Mouse (Mus musculus): ENCODE data around the gene Gm20388. TPM values are rescaled to one million over a fixed set of nuclear protein-coding genes. Genes with fewer than 3 reads are reported as not detected.

Gene Gm20388
- polyA plus RNA-seq, 1 experiment from 2014 or later = not detected

GRCm38 (mm10) chr8:120883853-120884252, 973.2 kb downstream of the Gm20388 start:
- TF ChIP-seq EP300 (optimal IDR thresholded peaks at IDR 0.05) = no peak
- no peak for TF ChIP-seq CTCF (IDR thresholded peaks at IDR 0.05; ENCODE audit: low read depth)
- H3K9me3 ChIP-seq (ENCODE audit: control insufficient read depth, low read length) = no peaks in the 10 kb centered on the region
- ATAC-seq (ENCODE audit: low FRiP score, low TSS enrichment) (no peak), DNase-seq (ENCODE audit: low spot score) (no peak)
- WGBS = 17% methylated on average over 15 of the region's 15 CpGs
- peak overlapping the region; percentile 43 for H3K9ac ChIP-seq (ENCODE audit: low read length)
- H3K4me2 ChIP-seq (replicated peaks; ENCODE audit: low read depth) = peak overlapping the region; percentile 53
- H3K36me3 ChIP-seq (ENCODE audit: control insufficient read depth, insufficient read depth, low read length) = no peaks in the 10 kb centered on the region
- no peaks in the 10 kb centered on the region; the same call in 1 of the 2 replicates for H3K27me3 ChIP-seq (ENCODE audit: control insufficient read depth, insufficient read depth, low read length)
- H3K4me1 ChIP-seq (replicated peaks; ENCODE audit: control insufficient read depth, insufficient read depth) = no peaks in the 10 kb centered on the region
- peak overlapping the region; percentile 20 for H3K4me3 ChIP-seq (ENCODE audit: low read depth, low read length)
- H3K27ac ChIP-seq (replicated peaks) = peak overlapping the region; percentile 92

DNA sequence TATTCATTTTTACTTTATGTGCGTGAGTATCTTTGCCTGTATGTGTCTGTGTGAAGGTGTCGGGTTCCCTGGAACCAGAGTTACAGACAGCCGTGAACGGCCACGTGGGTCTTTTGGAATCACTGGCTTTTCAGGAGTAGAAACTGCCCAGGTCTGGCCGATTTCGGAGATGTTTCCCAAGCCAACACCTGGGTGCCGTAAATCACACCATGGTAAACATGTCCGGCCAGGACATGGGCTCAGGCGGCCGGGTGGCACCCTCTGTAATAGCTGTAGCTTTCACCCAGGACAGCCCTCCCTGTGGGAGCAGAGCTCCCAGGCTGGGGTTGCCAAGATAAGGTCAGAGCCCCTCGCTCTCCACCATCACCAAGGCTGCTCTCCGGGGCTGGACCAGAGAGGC, 974.2 kb downstream of the Gm20388 start:
- TF ChIP-seq EP300 (optimal IDR thresholded peaks at IDR 0.05) (no peak), CTCF (IDR thresholded peaks at IDR 0.05; ENCODE audit: low read depth) (no peak)
- Histone ChIP-seq H3K4me3 (ENCODE audit: low read depth, low read length) (peak overlapping the region; percentile 20; the same call in 1 of the 2 replicates), H3K27ac (replicated peaks) (peak overlapping the region; percentile 81), H3K36me3 (ENCODE audit: control insufficient read depth, insufficient read depth, low read length) (no peaks in the 10 kb centered on the region), H3K4me2 (replicated peaks; ENCODE audit: low read depth) (peak overlapping the region; percentile 53), H3K27me3 (ENCODE audit: control insufficient read depth, insufficient read depth, low read length) (no peaks in the 10 kb centered on the region; the same call in 1 of the 2 replicates), H3K4me1 (replicated peaks; ENCODE audit: control insufficient read depth, insufficient read depth) (no peaks in the 10 kb centered on the region), H3K9me3 (ENCODE audit: control insufficient read depth, low read length) (no peaks in the 10 kb centered on the region), H3K9ac (ENCODE audit: low read length) (peak overlapping the region; percentile 61)
- 20% methylated on average over 13 of the region's 13 CpGs for WGBS
- DNase-seq (ENCODE audit: low spot score) (no peak), ATAC-seq (ENCODE audit: low FRiP score, low TSS enrichment) (no peak)

GRCm38 (mm10) chr8:120887254-120887653, 976.6 kb downstream of the Gm20388 start:
- no peaks in the 10 kb centered on the region for H3K9me3 ChIP-seq (ENCODE audit: control insufficient read depth, low read length)
- no peaks in the 10 kb centered on the region; the same call in 1 of the 2 replicates for H3K27me3 ChIP-seq (ENCODE audit: control insufficient read depth, insufficient read depth, low read length)
- no peak overlapping the region for H3K27ac ChIP-seq (replicated peaks)
- no peaks in the 10 kb centered on the region for H3K36me3 ChIP-seq (ENCODE audit: control insufficient read depth, insufficient read depth, low read length)
- no peak overlapping the region for H3K4me2 ChIP-seq (replicated peaks; ENCODE audit: low read depth)
- DNase-seq (ENCODE audit: low spot score) (peak; percentile 63), ATAC-seq (ENCODE audit: low FRiP score, low TSS enrichment) (no peak)
- no peaks in the 10 kb centered on the region for H3K4me1 ChIP-seq (replicated peaks; ENCODE audit: control insufficient read depth, insufficient read depth)
- 12% methylated on average over 10 of the region's 10 CpGs for WGBS
- no peak overlapping the region for H3K4me3 ChIP-seq (ENCODE audit: low read depth, low read length)
- H3K9ac ChIP-seq (ENCODE audit: low read length) = no peak overlapping the region
- TF ChIP-seq CTCF (IDR thresholded peaks at IDR 0.05; ENCODE audit: low read depth) (peak; percentile 74), EP300 (optimal IDR thresholded peaks at IDR 0.05) (no peak)

DNA sequence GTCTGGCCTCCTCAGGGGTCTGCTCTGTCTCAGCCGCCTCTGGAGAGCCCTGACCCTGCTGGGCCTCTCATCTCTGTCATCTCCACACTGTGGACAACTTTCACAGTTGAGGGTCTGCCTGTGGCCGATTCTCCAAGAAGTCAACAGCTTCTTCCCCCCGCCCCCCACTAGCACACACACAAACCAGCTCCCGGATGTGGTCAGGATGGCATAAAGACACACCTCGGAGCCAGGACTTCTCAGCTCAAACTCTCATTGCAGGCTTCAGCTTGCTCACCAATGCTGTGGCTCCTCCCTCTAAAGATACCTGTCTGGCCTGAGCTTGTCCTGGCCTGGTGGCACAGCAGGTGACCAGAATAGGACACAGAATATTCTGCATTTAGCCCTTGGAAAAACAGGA, 977.4 kb downstream of the Gm20388 start:
- H3K9ac ChIP-seq (ENCODE audit: low read length) = no peak overlapping the region
- 47% methylated on average over 5 of the region's 5 CpGs for WGBS
- no peak for ATAC-seq (ENCODE audit: low FRiP score, low TSS enrichment)

DNA sequence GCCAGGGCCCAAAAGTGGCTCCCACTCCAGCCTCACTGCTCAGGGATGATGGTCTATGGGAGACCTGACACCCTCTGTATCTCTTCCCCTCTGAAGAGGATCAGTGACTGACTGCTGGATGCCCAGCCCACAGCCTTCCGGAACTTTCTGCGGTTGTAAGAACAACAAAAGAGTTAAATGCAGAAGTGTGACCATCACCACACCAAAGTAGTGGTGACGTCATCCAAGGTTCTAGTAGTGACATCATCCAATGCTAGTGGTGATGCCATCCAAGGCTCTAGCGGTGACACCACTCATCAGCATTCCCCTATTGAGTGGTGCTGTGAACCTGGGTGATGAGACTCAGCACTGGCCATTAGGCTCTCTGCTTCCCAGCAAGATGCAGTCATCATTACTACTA, 978.5 kb downstream of the Gm20388 start:
- Histone ChIP-seq H3K36me3 (ENCODE audit: control insufficient read depth, insufficient read depth, low read length) (no peaks in the 10 kb centered on the region), H3K27ac (replicated peaks) (no peak overlapping the region), H3K4me3 (ENCODE audit: low read depth, low read length) (no peak overlapping the region), H3K9me3 (ENCODE audit: control insufficient read depth, low read length) (no peaks in the 10 kb centered on the region), H3K4me2 (replicated peaks; ENCODE audit: low read depth) (no peak overlapping the region), H3K4me1 (replicated peaks; ENCODE audit: control insufficient read depth, insufficient read depth) (no peaks in the 10 kb centered on the region), H3K9ac (ENCODE audit: low read length) (no peak overlapping the region), H3K27me3 (ENCODE audit: control insufficient read depth, insufficient read depth, low read length) (no peaks in the 10 kb centered on the region)
- TF ChIP-seq CTCF (IDR thresholded peaks at IDR 0.05; ENCODE audit: low read depth) = no peak
- TF ChIP-seq EP300 (optimal IDR thresholded peaks at IDR 0.05) = no peak
- no peak for ATAC-seq (ENCODE audit: low FRiP score, low TSS enrichment)
- DNase-seq (ENCODE audit: low spot score) = no peak
- 85% methylated on average over 4 of the region's 4 CpGs for WGBS

More for the DNA sequence above, 977.4 kb downstream of the Gm20388 start:
- Histone ChIP-seq H3K27ac (replicated peaks) (no peak overlapping the region), H3K27me3 (ENCODE audit: control insufficient read depth, insufficient read depth, low read length) (no peaks in the 10 kb centered on the region), H3K4me3 (ENCODE audit: low read depth, low read length) (no peak overlapping the region), H3K36me3 (ENCODE audit: control insufficient read depth, insufficient read depth, low read length) (no peaks in the 10 kb centered on the region), H3K4me2 (replicated peaks; ENCODE audit: low read depth) (no peak overlapping the region), H3K4me1 (replicated peaks; ENCODE audit: control insufficient read depth, insufficient read depth) (no peaks in the 10 kb centered on the region), H3K9me3 (ENCODE audit: control insufficient read depth, low read length) (no peaks in the 10 kb centered on the region)
- no peak for DNase-seq (ENCODE audit: low spot score)
- TF ChIP-seq EP300 (optimal IDR thresholded peaks at IDR 0.05) (no peak), CTCF (IDR thresholded peaks at IDR 0.05; ENCODE audit: low read depth) (no peak)

DNA sequence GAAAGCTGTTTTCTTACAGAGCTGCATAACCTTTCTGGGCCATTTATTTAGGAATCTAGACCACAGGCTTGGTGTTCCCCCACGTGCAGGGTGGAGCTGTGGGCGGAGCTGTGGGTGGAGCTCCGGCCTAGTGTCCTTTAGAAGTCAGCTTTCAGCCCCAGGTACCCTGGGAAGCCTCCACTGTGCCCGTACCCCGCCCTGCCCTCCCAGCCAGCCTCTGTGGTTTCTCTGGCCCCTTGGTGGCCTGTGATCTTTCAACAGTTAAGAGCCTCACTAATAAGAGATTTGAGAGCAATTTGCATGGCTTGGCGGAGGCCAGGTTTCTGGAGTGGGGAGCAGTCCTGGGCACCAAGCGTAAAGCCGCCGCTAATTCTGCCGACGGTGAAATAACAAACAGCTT, 979.4 kb downstream of the Gm20388 start:
- WGBS = 25% methylated on average over 11 of the region's 11 CpGs
- Histone ChIP-seq H3K36me3 (ENCODE audit: control insufficient read depth, insufficient read depth, low read length) (no peaks in the 10 kb centered on the region), H3K4me2 (replicated peaks; ENCODE audit: low read depth) (no peak overlapping the region), H3K4me1 (replicated peaks; ENCODE audit: control insufficient read depth, insufficient read depth) (no peaks in the 10 kb centered on the region), H3K27me3 (ENCODE audit: control insufficient read depth, insufficient read depth, low read length) (no peaks in the 10 kb centered on the region), H3K9ac (ENCODE audit: low read length) (no peak overlapping the region), H3K4me3 (ENCODE audit: low read depth, low read length) (no peak overlapping the region), H3K9me3 (ENCODE audit: control insufficient read depth, low read length) (no peaks in the 10 kb centered on the region), H3K27ac (replicated peaks) (no peak overlapping the region)
- ATAC-seq (ENCODE audit: low FRiP score, low TSS enrichment) = no peak
- no peak for DNase-seq (ENCODE audit: low spot score)
- TF ChIP-seq EP300 (optimal IDR thresholded peaks at IDR 0.05) (no peak), CTCF (IDR thresholded peaks at IDR 0.05; ENCODE audit: low read depth) (no peak)
